Mouse (Mus musculus): ENCODE measurements at regions not wholly inside any gene's neighbourhood (a gene's known extent, or its start where the extent isn't known, plus 50 kb on each side); places are given as distances from the start of the nearest gene placed in this dataset.

DNA sequence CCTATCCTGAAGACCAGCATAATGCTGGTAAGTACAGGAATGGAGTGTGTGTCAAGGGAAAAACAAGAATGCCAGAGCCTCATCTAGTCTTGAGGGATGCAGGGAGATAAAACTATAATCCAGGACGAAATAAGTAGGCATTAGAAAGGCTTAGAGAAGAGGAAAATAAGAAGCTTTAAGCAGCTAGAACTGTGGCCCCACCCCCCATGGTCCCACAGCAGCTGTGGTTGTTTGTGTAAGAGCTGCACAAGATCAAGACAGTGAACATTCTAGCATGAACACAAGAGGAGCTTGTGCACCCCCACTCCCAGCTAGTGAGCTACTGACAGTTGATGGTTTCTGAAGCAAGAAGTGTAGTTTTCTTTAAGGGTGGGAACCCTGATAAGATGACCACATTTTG is 315.9 kb downstream of the Tmem135 start:
- no peak for DNase-seq

DNA sequence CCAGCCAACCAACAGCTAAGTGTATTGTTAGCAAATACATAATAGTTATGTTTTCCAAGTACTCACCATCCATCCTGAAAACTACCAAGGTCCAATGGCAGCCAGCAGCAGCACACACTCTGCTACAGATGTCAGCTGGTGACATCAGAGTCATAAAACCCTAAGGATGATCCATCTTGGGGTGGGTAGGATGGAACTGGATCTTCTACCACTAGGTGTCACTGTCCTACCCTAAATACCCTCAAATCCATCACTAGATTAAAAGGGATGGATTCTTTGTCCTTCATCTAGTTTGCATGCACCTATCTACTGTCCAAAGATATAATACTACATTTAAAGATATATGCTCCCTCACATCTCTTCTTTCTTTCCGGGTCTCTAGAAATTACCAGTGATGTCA is 317.7 kb downstream of the Tmem135 start:
- peak; percentile 15 for DNase-seq

DNA sequence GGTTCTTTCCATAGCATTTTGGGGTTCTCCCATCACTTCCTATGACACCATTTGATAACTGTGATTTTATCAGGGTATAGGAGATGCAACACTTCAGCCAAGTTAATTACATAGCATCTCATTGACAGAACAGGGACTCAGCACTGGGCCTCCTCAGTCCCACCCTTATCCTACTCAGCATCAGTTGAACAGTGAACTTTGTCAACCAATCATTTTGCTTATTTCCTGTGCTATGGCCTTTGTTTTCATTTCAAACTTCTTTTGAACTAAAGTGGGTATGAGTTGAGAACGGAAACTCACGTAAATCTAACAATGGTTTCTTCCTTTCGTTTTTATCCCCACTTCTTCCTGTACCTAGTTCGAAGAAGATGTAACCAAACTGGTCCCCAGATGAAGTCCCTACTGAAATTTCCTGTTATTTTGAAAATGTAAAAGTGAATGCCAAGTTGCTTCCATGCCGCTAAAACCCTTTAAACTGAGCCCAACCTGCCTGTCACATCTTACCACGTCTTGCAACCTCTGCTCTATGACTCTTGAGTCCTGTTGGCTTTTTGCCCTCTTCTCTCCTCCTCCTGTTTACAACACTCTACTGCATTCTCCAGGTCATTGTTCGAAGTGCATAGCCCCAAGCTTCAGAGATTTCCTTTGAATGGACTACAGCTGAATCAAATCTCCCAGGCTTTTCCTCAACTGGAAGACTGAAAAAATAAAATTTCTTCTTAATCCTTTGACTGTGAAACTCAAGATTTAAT is 329.9 kb downstream of the Tmem135 start:
- DNase-seq, result no peak

DNA sequence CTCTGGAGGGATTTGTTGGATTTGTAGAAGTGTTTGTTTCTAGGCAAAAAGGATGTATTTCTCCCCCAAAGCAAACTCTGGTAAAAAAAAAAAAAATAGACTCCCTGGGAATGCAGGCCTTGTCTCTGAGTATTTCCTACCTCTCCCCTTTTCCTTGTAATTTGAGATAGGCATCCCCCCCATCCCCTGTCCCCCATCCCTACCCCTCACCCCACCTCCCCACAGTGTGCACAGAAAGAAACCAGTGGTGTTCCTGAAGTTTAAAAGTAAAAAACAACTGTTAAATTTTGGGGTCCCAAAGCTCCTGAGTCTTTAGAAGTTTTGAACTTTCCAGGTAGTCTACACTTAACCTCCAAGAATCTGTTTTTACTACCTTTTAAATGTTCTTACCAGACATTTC is 334.0 kb downstream of the Tmem135 start:
- DNase-seq, result no peak

DNA sequence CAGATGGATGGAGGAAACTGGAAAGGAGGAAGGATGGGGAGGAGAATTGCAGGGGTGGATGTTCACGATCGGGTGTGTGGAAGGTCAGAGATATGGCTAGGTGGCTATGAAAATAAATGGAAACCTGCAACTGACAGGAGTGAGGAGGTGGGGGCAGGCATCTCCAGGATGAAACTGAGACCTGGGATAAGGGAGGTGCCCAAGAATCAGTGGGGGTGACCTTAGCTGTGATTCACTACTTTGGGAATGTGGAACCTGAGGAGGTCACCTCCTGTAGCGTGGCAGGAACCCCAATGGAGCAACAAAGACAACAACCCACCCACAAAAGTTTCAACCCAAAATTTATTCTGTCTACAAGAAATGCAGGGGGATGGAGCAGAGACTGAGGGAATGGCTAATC is 339.6 kb downstream of the Tmem135 start:
- no peak for DNase-seq

DNA sequence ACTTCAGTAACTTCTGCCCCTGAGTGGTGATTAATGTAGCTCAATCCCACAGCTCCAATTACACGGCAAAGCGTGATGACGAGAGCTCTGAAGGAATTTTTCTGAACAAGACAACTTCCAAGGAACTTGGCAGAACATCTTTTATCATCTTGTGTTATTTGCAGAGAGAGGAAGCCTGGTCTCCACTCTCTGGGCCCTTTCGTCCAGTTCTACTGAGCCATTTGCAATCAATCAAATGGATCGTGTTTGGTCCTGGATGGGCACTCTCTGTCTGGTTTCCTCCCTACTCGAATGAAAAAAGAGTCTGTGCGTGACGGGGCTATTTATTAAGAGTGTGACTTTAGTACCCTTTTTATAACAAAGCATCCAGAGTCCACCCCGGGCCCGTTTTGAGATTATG is 340.4 kb downstream of the Tmem135 start:
- no peak for DNase-seq

DNA sequence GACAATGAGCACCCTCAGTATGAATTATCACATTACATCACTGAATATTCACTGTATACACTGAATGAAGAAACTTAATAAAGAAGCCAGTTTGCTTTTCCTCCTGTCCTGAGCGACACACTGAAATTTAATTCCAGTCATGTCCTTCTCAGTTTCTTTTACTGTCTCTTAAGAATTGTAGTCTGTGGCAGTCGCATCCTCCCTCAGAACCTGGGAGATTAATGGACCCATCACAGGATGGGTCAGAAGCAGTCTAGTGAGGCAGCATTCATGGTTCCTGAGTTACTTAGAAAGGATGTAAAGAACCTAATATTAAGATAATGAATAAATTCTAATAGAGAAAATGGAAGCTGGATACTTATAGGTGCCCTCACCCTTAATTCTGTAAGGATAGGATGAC is 349.5 kb downstream of the Tmem135 start:
- no peak for DNase-seq

DNA sequence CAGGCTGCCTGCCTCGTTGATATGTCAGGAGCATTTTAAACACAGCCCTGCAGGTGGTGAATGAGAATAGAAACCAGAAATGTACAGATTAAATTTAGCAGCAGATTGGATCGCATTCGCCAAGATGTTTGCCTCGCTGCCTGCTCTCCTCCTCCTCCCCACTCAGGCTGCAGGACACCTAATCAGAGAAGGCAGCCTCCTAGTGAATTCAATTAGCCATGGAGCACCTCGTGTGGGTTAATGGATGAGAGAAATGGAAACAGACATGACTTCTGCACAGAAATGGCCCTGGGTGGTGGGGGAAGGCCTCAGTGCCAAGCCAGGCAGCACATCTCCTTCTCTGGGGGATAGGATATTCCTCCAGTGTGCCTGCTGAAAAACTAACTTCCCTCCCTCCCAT is 352.8 kb downstream of the Tmem135 start:
- peak; percentile 3 for DNase-seq

DNA sequence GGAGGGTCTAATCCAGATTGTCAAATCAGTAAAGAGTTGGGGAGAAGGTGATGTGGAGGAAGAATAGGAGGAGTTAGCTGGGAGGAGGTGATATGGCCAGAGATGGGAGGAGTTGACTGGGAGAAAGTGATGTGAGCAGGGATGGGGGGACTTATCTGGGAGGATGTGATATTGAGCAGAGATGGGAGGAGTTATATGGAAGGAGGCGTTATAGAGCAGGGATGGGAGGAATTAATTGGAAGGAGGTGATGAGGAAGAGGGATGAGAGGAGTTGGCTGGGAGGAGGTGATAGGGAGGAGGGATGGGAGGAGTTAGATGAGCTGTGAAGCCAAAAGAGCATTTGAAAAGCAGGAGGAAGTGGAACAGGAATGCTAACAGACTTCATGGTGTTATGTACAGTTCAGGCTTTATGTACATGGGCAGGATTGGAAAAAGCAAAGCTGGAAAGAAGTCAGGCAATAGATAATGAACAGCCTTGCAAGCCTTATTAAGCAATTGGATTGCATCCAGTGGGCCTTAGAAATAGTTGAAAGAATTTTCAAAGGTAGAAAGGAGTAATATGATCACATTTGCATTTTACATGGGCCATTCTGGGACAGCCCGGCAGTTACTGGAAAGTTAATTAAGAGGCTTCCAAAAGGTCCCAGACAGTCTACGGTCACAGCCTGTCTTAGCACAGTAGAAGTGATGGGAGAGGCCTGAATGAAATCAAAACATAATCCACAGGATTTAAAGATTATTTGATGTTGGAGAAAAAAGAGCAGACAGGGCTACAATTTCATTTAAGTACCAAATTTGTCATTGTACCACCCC is 357.4 kb downstream of the Tmem135 start:
- no peak for DNase-seq

DNA sequence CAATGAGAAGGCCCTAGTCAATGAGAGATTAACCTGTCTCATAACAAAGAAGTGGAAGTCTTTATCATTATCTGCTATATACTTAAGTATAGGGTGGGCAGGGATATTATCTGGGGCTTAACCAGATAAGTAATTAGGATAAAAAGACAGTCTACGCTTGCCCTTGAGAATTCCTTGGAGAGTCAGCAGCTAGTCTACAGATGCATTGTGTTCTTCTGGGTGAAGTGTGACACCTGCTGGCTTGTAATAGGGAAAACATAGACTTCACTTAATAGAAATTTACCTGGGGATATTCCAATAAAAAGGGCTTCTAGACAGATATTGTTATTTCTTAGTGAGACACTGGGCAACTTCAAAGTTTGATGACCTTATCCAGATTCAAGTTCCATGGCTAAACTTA is 361.0 kb downstream of the Tmem135 start:
- no peak for DNase-seq

DNA sequence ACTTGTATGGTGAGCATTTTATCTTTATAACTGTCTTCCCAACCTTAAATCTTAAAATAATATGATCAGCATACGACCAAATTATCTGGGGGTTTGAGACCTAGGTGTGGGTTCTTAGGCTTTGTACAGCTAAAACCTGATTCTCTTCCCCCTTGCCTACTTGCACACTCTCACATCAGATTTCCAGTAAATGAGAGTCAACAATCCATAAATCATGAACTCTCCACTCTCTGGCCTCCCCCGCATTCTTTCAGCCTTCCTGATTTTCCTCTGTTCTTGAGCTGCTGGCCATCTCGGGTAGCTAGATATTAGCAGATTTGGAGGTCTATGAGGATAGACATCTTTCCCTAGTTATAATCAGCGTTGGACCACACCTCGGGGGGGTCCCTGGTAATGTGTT is 362.7 kb downstream of the Tmem135 start:
- no peak for DNase-seq

DNA sequence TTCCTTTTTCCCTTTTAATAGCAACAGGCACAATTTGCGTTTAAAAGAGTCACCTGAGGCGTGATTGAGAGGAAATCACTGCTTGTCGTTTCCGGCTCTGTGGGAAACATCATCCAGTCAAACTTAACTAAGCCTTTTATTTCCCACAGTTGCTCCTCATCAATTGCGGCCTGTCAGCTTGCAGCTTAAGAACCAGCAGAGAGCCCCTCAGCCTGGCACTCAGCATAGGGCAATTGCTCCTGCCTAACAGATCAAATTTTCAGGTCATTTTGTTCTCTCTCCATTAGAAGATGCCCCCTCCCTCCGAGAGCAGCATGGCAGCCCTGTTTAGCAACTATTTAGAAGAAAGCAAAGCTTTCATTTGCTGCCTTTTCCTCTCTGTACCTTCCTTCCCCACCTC is 363.9 kb downstream of the Tmem135 start:
- no peak for DNase-seq

DNA sequence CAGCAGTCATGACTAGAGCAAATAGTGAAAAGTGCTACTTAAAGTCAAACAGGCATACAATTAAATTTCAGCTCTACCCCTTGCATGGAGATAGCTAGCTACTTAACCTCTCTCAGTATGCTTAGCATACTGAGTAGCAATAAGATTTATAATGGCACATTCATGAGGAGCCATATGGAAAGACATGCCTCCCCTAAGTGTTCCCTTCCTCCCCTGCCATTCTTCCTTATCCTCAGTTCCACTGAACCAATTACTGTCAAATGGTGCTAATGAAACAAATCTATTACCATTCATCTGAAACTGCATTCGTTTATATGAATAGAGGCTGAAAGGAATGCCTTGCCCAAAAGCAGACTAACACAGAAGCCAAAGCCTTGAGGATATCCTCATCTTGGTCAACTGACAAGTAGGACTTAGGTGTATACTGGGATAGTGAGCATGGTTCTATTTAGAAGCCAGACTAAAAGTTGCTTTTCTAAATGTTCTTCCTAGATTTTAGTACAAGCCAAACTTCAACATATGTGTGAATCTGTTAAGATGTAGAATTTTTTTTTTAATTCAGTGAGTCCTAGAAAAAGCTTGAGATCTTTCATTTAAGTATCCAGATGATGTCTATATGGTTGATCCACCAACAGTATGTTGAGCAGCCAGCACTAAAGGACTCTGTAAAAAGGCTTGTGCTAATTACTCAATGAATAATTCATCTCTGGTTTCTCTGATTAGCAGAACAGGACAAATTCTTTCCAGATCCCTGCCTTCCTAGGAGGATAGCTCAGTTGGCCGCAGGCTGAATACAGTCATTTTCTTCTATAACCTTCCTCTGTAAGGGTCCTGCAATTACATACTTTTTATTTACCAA is 368.7 kb downstream of the Tmem135 start:
- no peak for DNase-seq

DNA sequence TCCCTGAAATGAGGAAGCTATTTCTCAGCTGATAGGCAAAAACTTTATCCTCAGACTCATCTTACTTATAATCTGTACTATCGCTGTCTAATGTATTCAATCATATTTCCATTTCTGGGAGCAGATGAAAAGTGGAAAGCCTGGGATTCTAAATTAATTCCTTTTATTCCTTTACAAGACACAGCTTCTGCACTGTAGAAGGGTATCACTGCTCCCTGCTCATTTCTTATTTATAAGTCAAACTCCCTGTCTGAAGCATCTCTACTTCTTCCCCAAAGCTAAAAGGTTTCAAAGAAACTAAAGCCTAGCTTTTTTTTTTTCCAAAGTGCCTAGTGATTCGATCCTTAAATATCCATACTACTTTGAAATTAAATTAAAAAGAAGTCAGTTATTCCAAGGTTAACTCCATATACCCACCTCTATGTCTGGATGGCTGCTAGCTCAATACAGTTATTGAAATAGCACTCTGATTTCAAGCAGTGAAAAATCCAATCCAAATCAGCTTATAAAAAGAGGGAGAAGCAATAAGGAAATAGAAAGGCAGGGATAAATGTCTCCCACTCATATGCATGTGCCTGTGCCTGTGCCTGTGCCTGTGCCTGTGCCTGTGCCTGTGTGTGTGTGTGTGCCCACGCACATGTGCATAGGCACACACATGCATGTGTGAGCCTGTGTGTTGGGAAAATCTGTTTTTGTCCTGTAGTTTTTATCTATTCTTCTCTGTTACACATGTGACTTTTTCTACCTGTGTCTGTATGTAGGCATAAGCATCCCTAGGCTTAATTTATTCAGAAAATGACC is 380.6 kb downstream of the Tmem135 start:
- DNase-seq, result no peak

DNA sequence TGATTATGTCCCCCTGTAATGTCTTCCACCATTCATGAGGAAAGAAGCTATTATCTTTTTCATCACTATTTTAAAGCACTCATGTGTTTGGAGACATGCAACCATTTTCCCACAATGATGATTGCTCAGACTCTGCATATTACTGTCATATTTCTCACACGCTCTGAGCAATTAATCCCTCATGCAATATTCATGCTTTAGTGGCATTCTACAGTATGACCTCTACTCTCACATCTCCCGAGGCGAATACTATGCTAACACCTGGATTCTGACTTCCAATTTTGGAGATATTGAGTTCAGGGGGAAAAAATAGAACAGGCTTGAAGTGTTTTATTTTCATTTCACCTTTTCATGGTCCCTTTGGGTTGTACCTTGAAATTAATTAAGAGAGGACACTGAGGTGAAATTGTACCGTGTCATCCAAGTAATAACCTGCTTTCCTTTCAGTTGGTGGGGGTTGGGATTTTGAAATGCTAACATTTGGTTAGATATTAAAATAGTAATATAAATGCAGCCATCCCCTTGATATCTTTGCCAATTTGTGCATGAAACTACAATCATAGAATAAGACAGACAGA is 405.1 kb downstream of the Tmem135 start:
- no peak for DNase-seq

DNA sequence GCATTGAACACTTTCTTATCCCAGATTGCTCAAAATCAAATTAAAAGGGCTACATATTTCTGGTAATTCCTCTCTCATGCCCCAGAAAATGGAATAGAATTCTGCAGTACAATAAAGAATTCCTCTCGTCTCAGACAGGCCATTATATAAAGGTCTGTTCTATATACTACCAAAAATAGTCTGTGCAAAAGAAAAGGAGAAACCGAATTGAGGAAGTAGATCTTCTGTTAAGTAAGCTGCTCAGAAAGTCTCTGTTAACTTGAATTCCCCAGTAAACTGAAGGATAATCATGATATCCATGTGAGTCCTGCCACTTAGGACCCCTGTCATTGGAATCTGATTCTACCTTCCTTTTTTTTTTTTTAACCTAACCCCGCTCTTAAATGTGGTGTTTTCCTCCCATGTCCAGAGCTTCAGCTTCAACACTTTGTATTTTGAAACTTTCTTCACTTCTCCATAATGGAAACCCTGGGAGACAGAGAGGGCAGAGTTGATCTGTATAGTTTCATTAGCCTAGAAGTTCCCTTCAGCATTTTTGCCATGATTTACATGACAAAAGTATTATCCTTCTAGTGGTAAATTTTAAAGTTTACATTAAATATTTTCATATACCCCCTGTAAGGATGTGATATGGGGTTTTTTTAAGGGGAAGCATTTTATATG is 406.1 kb downstream of the Tmem135 start:
- no peak for DNase-seq

DNA sequence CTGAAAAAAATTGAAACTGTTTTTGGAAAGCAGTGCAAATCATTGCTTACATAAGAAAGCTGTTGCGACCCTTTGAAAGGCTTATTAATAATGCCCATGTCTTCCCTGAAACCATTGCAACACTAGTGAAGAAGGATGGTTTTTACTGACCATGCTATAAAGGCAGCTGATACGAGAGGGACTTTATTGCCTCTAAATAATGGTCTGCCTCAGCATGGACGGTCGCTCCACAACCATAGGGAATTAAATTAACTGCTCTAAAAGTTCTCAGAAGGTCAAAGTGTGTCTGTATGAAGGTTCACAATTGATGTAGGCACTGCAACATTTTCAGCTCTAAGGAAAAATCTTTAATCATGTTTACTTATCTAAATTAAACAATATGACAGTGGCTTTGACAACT is 429.6 kb downstream of the Tmem135 start:
- DNase-seq, result no peak

DNA sequence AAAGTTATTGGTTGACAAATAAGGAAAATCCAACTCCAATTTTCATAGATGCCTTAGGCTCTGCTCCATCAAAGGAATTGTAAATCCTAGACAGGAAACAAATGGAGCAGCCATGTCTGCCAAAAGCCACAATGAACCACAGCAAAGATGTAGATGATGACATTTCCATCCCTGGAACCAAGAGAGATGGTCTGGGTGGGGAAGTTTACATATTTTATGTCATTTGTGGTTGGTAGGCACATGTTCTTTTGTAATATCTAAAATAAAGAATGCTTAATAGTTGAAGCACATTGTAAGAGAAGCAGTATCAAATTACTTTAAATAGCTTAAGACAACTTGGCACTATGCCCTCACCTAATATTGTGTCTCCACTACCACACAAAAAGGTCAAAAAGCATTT is 443.2 kb downstream of the Tmem135 start:
- no peak for DNase-seq

DNA sequence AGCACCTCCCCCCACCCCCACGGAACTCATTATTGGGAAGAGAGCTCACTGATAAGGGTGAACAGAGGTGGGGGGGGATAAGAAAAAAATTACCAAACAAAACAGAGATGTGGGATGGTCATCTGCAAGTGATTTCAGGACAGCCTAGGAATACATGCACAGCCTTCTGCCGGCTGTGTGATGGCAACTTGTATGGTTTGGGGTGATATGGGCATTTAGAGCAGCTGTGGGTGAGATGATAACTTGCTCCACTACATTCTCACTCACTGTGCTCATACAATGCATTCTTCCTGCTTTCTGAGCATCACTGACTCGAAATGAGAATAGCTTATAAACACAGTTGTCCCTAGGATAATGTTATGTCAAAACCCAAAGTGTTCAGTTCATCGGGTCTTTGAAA is 443.8 kb downstream of the Tmem135 start:
- no peak for DNase-seq

DNA sequence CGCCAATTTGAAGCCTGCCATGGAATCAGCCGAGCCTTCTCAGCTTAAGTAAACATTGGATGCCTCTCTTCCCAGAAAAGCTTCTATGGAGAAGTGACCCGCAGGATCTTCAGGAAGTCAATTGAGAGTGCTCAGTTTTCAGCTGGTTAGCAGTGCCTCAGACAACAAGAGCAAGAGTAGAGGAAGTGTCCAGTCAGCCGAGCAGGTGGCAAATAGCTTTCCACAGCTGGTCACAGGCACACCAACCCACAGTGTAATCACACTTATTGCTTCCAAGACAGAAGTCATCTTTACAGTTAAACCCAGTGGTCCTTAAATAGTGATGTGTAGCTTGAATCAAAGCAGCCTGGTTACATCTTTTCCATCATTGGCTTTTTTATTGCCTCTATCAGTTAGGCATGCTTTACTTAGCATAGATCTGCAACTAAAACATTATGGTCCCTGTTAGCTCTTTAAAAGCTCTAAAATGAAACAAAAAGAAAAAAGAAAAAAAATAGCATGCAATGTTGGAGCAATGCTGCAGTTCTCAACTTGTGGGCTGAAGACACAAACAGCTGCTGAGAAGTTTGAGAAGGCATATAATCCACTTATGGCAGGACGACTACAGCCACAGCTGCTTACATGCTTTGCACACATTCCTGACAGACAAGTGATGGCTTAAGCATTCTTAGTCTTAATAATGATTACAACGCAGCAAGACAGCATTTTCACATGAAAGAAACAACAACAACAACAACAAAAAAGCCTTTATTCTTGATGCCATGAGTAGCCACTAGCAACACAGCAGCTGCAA is 444.5 kb downstream of the Tmem135 start:
- DNase-seq, result no peak
